Mouse (Mus musculus) brain, embryonic 14.5 days (tissue): Measurements from ENCODE around the gene Klra9. TPM values are rescaled to one million over a fixed set of nuclear protein-coding genes. Genes with fewer than 3 reads are reported as not detected.
"Not testable (repeated sequence)": the region's sequence is repeated elsewhere in the genome, so short reads cannot be mapped to it uniquely, and the experiment has no call there.

Experiments
- DNase-seq: peaks from one replicate; pipeline ENCODE4 v3.0.0-alpha.2; 2011; ENCODE audit warnings: low read depth
- CTCF ChIP-seq: fragments of 200-500 bp; IDR thresholded peaks from 2 replicates; pipeline ENCODE4 v1.5.1; 2012; ENCODE audit warnings: inconsistent platforms, mild to moderate bottlenecking, moderate library complexity, borderline replicate concordance; ENCODE audit not compliant: insufficient read depth, insufficient read length; ENCODE audit errors: extremely low read depth
- POLR2A ChIP-seq: fragments of 200-500 bp; IDR thresholded peaks from 2 replicates; pipeline ENCODE4 v1.6.1; 2012; ENCODE audit warnings: mild to moderate bottlenecking, inconsistent platforms, borderline replicate concordance; ENCODE audit not compliant: poor library complexity, insufficient read depth, insufficient read length, severe bottlenecking; ENCODE audit errors: extremely low read depth
- polyA plus RNA-seq: library from polyadenylated mRNA; depleted of rRNA; stranded (reverse); fragments of >200 nt; gene quantifications from 2 replicates; pipeline ENCODE4 v1.2.3, GENCODE M21; 2012; rRNA removed

Gene Klra9
- polyA plus RNA-seq, result not detected in 2 replicates

DNA sequence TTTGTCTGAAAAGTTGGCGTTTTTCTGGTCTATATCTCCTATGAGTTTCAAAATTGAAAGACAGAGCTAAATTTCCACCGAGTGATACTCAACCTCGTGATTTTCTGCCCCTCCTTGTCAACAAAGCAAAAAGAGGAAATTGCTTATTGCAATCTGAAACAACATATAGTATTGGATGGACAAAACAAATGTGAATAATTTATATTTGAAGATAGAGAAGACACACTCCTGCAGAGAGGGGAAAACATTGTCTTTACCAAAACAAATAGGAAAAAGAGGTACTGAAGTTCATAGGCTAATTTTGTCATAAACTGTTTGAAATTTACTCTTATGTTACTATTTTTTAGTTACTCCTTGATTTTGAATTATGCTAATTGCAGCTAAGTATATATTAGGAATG lies at the start of gene Klra9:
Klra9 (minus strand) TSS at position 101 of the 400 bp plus-strand sequence.
- not testable (repeated sequence) for DNase-seq

GRCm38 (mm10) chr6:130237536-130237935 lies 44.6 kb upstream of the Klra9 start:
- no peak for DNase-seq
- TF ChIP-seq POLR2A (no peak), CTCF (no peak)

DNA sequence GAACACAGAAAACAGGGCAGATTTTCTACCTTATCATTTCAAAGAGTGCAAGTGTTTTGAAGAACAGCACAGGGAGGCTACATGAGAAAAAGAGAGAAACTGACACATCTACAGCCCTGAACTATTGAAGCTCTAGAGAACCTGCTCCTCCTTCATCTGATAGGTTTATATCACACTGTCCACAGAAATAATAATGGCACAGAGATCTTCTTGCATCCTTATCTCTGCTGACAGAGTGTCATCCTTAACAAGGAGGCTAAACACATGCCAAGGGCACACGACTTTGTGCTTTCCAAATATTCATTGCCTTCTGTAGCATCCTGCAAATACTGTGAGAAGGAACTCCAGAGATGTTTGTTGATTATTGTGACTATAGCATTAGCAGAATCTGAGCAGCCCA lies 43.7 kb upstream of the Klra9 start:
- no peak for DNase-seq
- TF ChIP-seq POLR2A, result no peak
- no peak for TF ChIP-seq CTCF

- no peak for DNase-seq
- TF ChIP-seq POLR2A, result no peak
- no peak for TF ChIP-seq CTCF
These were observed 40.3 kb upstream of the Klra9 start, which contains the start of gene Klra7 for GRCm38 (mm10) chr6:130233222-130233621. TSS of gene Klra7 (minus strand) at chr6:130233322.

GRCm38 (mm10) chr6:130197453-130197852 lies 4.5 kb upstream of the Klra9 start:
- not testable (repeated sequence) for DNase-seq

DNA sequence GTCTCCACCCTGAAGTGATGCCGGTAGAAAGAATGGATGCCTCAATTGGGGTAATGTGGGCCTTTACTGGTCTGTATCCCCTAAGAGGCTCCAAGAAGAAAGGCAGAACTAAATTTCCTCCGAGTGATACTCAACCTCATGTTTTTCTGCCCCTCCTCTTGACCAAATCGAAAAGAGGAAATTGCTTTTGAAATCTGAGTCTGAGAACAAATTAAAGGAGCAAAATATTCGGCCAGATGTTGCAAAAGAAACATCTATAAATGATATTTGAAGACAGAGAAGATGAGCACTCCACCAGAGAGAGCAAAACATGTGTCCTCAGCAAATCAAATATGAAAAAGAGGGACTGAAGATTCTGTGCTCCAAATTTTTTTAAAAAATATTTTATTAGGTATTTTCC lies 63.1 kb downstream of the Klra9 start, which contains the start of gene Klra8:
Klra8 (minus strand) TSS at position 101 of the 400 bp plus-strand sequence.
- DNase-seq, result not testable (repeated sequence)

Other genes starting within 250 kb of the Klra9 start
- gene Klra6, start 166.2 kb downstream of the Klra9 start, polyA plus RNA-seq, result not detected in 2 replicates
- not detected in 2 replicates for gene Klra4, start 125.8 kb downstream of the Klra9 start, polyA plus RNA-seq
- gene Klra8, start 63.2 kb downstream of the Klra9 start, polyA plus RNA-seq, result not detected in 2 replicates
- not detected in 2 replicates for gene Klra7, start 40.2 kb upstream of the Klra9 start, polyA plus RNA-seq
- not detected in 2 replicates for gene Klra10, start 88.8 kb upstream of the Klra9 start, polyA plus RNA-seq
- gene Klra3, start 144.5 kb upstream of the Klra9 start, polyA plus RNA-seq, result not detected in 2 replicates
- not detected in 2 replicates for gene Klra1, start 193.8 kb upstream of the Klra9 start, polyA plus RNA-seq